9 mouse cellular contexts compared by ENCODE assay signal in the genomic region with DNA sequence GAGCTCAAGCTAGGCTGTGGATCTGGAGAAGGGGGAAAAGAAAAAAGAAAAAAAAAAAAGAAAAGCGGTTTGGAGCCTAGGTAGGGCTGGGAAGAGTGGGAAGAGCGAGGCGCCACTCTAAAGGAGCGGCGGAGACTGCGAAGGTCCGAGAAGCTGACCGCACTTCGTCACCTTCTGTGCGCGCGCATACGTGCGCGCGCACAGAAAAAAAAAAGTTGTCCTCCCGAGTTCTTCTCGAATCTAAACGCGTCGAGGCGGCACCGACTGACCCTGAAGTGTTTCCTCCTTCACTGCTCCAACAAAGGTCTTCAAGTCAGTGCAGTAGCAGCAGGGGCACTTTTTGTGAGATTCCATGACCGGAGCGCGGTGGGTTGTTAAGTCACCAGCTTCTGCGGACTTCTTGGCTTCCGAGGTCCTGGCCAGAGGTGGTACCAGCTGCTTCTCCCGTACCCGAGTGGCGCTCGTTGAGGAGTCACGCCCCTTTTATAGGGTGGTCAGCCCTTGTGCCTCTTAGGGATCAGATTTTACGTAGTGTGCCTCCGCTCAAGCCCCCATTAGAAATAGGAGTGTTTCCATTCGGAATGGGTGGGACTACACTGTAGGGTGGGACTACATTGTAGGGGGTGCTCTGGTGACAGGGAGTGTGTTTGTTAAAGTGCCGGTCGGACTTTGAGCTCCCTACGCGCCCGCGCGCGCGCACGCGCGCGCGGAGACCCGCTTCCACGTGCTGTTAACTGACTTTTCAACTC. TPM values are rescaled to one million over a fixed set of nuclear protein-coding genes. Genes with fewer than 3 reads are reported as not detected.
A peak's percentile ranks its signal among the peaks of the same experiment; 100 is the strongest.
DNase-seq lines count a peak whose midpoint lies in the region; ATAC-seq and TF ChIP-seq lines count a peak whose summit lies in the region.
"Had no signal": no experiment of that assay in that cellular context is flagged by ENCODE, and none has a peak within 500 bp of the region (broad histone marks: within the 10 kb centered on the region; RNA-seq: fewer than 3 reads in every experiment).

No protein-coding gene starts in this region.

- 24% methylated on average over 52 of the region's 52 CpGs for WGBS in kidney, postnatal 0 days
- 24% methylated on average over 52 of the region's 52 CpGs for WGBS in hindbrain, embryonic 16.5 days
- WGBS in neural tube, embryonic 11.5 days = 16% methylated on average over 52 of the region's 52 CpGs

- ATAC-seq in kidney, postnatal 0 days (replicated peaks; ENCODE audit: low FRiP score, low read depth) = no peak
- ATAC-seq in hindbrain, embryonic 16.5 days = no peak
- ATAC-seq in neural tube, embryonic 11.5 days (ENCODE audit: insufficient read depth, low FRiP score, low TSS enrichment) = no peak
- ATAC-seq in monocyte, adult 5-6 weeks (replicated peaks; ENCODE audit: insufficient number of reproducible peaks, low FRiP score, low TSS enrichment, poor library complexity, severe bottlenecking) = no peak

- H3K9ac ChIP-seq in kidney, postnatal 0 days (ENCODE audit: low read depth, low read length) = no peak overlapping the region
- no peak overlapping the region for H3K9ac ChIP-seq in hindbrain, embryonic 16.5 days (ENCODE audit: low read depth, low read length)
- no peak overlapping the region for H3K9ac ChIP-seq in neural tube, embryonic 11.5 days (ENCODE audit: low read length)

- H3K4me3 ChIP-seq in kidney, postnatal 0 days (replicated peaks; ENCODE audit: low read depth, low read length) = peak overlapping the region; percentile 11; the same call in 1 of the 2 replicates
- H3K4me3 ChIP-seq in brown adipose tissue, adult 24 weeks (ENCODE audit: insufficient read depth, low read depth, low read length) = peak overlapping the region; percentile 36
- peak overlapping the region; percentile 2; the same call in 1 of the 2 replicates for H3K4me3 ChIP-seq in hindbrain, embryonic 16.5 days (ENCODE audit: low read length)
- no peak overlapping the region for H3K4me3 ChIP-seq in neural tube, embryonic 11.5 days (ENCODE audit: low read depth, low read length)

- TF ChIP-seq CTCF in kidney, postnatal 0 days (IDR thresholded peaks at IDR 0.05; ENCODE audit: low read depth) = no peak

- H3K4me2 ChIP-seq in kidney, postnatal 0 days (ENCODE audit: low read length) = peak overlapping the region; percentile 36
- peak overlapping the region; percentile 25 for H3K4me2 ChIP-seq in hindbrain, embryonic 16.5 days (ENCODE audit: low read length)
- H3K4me2 ChIP-seq in neural tube, embryonic 11.5 days (ENCODE audit: low read depth) = no peak overlapping the region

- no peak overlapping the region for H3K27ac ChIP-seq in kidney, postnatal 0 days
- no peak overlapping the region for H3K27ac ChIP-seq in brown adipose tissue, adult 24 weeks (replicated peaks; ENCODE audit: low read depth, low read length)
- no peak overlapping the region for H3K27ac ChIP-seq in hindbrain, embryonic 16.5 days (ENCODE audit: low read depth, low read length)
- H3K27ac ChIP-seq in neural tube, embryonic 11.5 days (ENCODE audit: low read depth, low read length) = no peak overlapping the region

- peaks cover 33% of the 10 kb centered on the region for H3K27me3 ChIP-seq in kidney, postnatal 0 days (ENCODE audit: insufficient read depth, low read length)
- peaks cover 34% of the 10 kb centered on the region for H3K27me3 ChIP-seq in hindbrain, embryonic 16.5 days (replicated peaks; ENCODE audit: control insufficient read depth, insufficient read depth, low read length)
- H3K27me3 ChIP-seq in neural tube, embryonic 11.5 days (ENCODE audit: control insufficient read depth, insufficient read depth, low read length) = peaks cover 73% of the 10 kb centered on the region

- no peaks in the 10 kb centered on the region for H3K4me1 ChIP-seq in kidney, postnatal 0 days (replicated peaks; ENCODE audit: insufficient read depth, low read length)
- H3K4me1 ChIP-seq in brown adipose tissue, adult 24 weeks (ENCODE audit: control insufficient read depth, insufficient read depth, insufficient read length, low read length) = no peaks in the 10 kb centered on the region
- H3K4me1 ChIP-seq in hindbrain, embryonic 16.5 days (ENCODE audit: control insufficient read depth, insufficient read depth, low read depth, low read length) = no peaks in the 10 kb centered on the region
- H3K4me1 ChIP-seq in neural tube, embryonic 11.5 days (ENCODE audit: control insufficient read depth, insufficient read depth, low read length) = no peaks in the 10 kb centered on the region

- H3K36me3 ChIP-seq in kidney, postnatal 0 days (ENCODE audit: insufficient read depth, low read length) = no peaks in the 10 kb centered on the region
- H3K36me3 ChIP-seq in hindbrain, embryonic 16.5 days (ENCODE audit: control insufficient read depth, insufficient read depth, low read length) = no peaks in the 10 kb centered on the region
- no peaks in the 10 kb centered on the region for H3K36me3 ChIP-seq in neural tube, embryonic 11.5 days (ENCODE audit: control insufficient read depth, insufficient read depth, low read length)

- H3K9me3 ChIP-seq in kidney, postnatal 0 days (replicated peaks; ENCODE audit: low read length) = no peaks in the 10 kb centered on the region
- no peaks in the 10 kb centered on the region for H3K9me3 ChIP-seq in hindbrain, embryonic 16.5 days (ENCODE audit: control insufficient read depth, low read length)
- H3K9me3 ChIP-seq in neural tube, embryonic 11.5 days (ENCODE audit: control insufficient read depth, low read length) = no peaks in the 10 kb centered on the region

- DNase-seq in kidney, postnatal 0 days (ENCODE audit: low spot score) = no peak
- no peak for DNase-seq in kidney, postnatal 14 days
- peak; percentile 25 for DNase-seq in neural tube, embryonic 11.5 days (ENCODE audit: low spot score)
- DNase-seq in left cerebral cortex, adult 8-10 months (ENCODE audit: low spot score in 2 of 2) = no peak
- DNase-seq: kidney, adult 8-10 months had no signal

RNA-seq across cellular contexts. Expression of gene Esx1, which starts 2.0 kb away (rescaled TPM):
- polyA plus RNA-seq in kidney, postnatal 0 days (2015; fragmentation: Nextera tagmentation; extraction: Ambion mirVana) = not detected in 2 replicates
- polyA plus RNA-seq in brown adipose tissue, adult 24 weeks (2012; ENCODE audit: insufficient read depth, insufficient read length, missing spikeins) = not detected in 2 replicates
- polyA plus RNA-seq in hindbrain, embryonic 16.5 days (2015; fragmentation: Nextera tagmentation; extraction: Ambion mirVana) = not detected in 2 replicates
- polyA plus RNA-seq in neural tube, embryonic 11.5 days (2014; fragmentation: Nextera tagmentation; extraction: Ambion mirVana) = not detected in 2 replicates
- total RNA-seq in left cerebral cortex, adult 8-10 months (2022) = not detected
- not detected in 3 replicates for total RNA-seq in monocyte, adult 5-6 weeks (2017)
- total RNA-seq: common myeloid progenitor, adult 5-6 weeks had no signal
